Mouse (Mus musculus): ENCODE results near the gene Camk1d. TPM values are rescaled to one million over a fixed set of nuclear protein-coding genes. Genes with fewer than 3 reads are reported as not detected.

Camk1d gene
- polyA plus RNA-seq, 1 experiment from 2014 or later = 10.4 TPM

DNA sequence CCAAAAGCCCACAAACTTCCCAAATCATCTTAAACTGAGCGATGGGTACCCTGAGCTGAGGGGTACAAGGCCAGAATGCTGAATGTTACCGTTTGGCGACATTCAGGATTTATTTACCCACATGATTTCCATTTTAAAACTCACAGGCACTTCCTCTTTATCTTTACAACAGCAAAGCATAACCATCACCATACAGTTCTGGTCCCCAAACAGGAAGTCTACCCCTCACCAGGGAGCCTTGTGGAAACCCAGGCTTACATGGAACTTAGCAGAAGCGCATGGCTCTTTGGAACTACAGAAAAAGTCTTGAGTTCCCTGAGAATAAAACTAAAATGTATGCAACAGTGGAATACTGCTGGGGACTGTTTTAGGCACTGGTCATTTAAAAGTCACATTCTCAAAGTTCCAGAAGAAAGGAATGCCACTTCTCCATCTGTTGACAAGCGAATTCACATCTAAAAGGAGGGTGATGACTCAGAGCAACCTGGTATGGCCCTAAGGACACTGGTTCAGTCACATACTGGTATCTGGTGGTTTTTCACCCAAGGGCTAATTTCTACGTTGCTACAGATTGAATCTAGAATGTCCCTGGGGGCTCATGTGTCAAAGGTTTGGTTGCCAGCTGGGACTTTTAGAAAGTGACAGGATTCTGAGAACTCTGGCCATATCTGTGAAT lies 121.7 kb downstream of the Camk1d start:
- no peak overlapping the region for H3K27ac ChIP-seq (replicated peaks)
- H3K9me3 ChIP-seq (replicated peaks) = no peaks in the 10 kb centered on the region
- H3K4me2 ChIP-seq (replicated peaks) = no peak overlapping the region
- 71% methylated on average over 6 of the region's 6 CpGs for WGBS
- H3K36me3 ChIP-seq = no peaks in the 10 kb centered on the region
- no peak overlapping the region for H3K4me3 ChIP-seq (replicated peaks)
- H3K9ac ChIP-seq = no peak overlapping the region
- H3K27me3 ChIP-seq = no peaks in the 10 kb centered on the region
- no peak for ATAC-seq (ENCODE audit: insufficient number of reproducible peaks, low FRiP score, low TSS enrichment, low read depth)
- peaks cover 10% of the 10 kb centered on the region; the same call in 1 of the 2 replicates for H3K4me1 ChIP-seq

DNA sequence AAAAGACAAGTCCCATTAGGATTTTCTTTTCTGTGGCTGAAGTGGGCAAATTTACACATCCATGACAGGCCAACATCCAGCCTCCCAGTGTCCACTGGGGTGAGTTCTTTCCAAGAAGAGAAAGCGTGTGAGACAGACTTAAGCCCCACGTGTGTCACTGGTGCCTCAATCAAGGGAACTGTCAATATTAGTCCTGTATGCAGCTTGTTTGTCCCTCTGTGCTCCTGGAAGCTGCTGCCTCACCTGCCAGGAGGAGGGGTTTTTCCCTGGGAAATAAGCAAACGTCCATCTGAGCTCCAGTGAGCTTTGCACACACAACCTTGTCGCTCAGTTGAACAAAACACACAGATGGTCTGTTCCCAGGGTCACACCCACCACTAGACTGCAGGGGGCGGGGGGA lies 124.2 kb downstream of the Camk1d start:
- H3K4me2 ChIP-seq (replicated peaks) = no peak overlapping the region
- WGBS = 65% methylated on average over 5 of the region's 5 CpGs
- H3K27me3 ChIP-seq = no peaks in the 10 kb centered on the region
- ATAC-seq (ENCODE audit: insufficient number of reproducible peaks, low FRiP score, low TSS enrichment, low read depth) = no peak
- no peaks in the 10 kb centered on the region for H3K4me1 ChIP-seq
- no peak overlapping the region for H3K9ac ChIP-seq
- no peaks in the 10 kb centered on the region for H3K36me3 ChIP-seq
- H3K9me3 ChIP-seq (replicated peaks) = no peaks in the 10 kb centered on the region
- no peak overlapping the region for H3K4me3 ChIP-seq (replicated peaks)
- no peak overlapping the region for H3K27ac ChIP-seq (replicated peaks)

DNA sequence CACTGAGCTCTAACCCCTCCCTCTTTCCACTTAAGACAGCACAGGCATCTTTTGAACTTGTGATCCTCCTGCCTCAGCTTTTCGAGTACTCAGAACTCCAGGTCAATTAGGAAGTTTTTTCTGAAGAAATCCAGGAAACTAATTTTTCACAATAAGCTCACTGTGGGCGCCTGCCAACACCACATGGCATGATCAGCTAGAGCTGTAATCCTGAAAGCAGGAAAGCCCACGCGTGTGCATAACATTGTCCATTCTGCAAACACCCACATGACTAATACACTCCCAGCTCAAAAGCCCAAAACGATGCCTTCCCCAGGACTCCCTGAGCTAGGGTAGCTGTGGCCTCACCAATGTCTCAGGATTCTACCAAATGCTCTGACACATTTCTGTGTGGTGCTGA lies 125.2 kb downstream of the Camk1d start:
- H3K4me2 ChIP-seq (replicated peaks) = no peak overlapping the region
- H3K4me3 ChIP-seq (replicated peaks) = no peak overlapping the region
- H3K4me1 ChIP-seq = no peaks in the 10 kb centered on the region
- no peak for ATAC-seq (ENCODE audit: insufficient number of reproducible peaks, low FRiP score, low TSS enrichment, low read depth)
- H3K27ac ChIP-seq (replicated peaks) = no peak overlapping the region
- no peaks in the 10 kb centered on the region for H3K36me3 ChIP-seq
- 77% methylated on average over 5 of the region's 5 CpGs for whole genome bisulfite sequencing
- H3K9me3 ChIP-seq (replicated peaks) = no peaks in the 10 kb centered on the region
- no peaks in the 10 kb centered on the region for H3K27me3 ChIP-seq
- no peak overlapping the region for H3K9ac ChIP-seq

DNA sequence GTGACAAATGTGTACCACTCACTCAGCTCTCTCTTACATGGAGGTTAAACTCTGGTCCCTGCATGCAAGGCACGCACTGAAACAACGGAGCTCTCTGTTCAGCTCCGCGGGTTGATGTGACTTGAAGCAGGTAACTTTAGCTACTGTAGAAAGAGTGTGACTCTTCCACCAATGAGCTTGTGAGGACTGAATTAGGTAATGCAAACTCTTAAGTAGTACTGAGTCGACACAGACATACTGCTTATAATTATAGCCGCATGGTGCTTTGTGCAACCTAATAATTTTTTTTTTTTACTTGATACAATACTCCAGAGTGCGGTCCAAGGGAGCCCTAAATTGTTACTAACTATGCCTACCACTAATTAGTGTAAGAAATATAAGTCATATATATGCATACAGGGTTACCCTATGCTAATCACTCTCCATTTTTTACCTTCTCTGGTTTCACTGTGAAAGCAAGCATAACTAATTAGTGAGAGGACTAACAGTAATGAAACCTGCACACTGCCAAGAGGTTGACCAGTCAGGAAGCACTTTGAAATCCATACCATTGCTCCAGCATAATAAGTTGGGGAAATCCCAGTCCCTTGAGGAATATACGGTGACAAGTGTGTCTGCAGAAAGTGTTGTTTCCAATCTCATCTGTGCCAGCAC lies 125.9 kb downstream of the Camk1d start:
- H3K4me2 ChIP-seq (replicated peaks) = no peak overlapping the region
- 61% methylated on average over 8 of the region's 8 CpGs for WGBS
- no peaks in the 10 kb centered on the region for H3K36me3 ChIP-seq
- no peaks in the 10 kb centered on the region for H3K27me3 ChIP-seq
- peak; percentile 68; the same call in 1 of the 2 replicates for ATAC-seq (ENCODE audit: insufficient number of reproducible peaks, low FRiP score, low TSS enrichment, low read depth)
- no peaks in the 10 kb centered on the region for H3K4me1 ChIP-seq
- H3K9me3 ChIP-seq (replicated peaks) = no peaks in the 10 kb centered on the region
- H3K4me3 ChIP-seq (replicated peaks) = no peak overlapping the region
- H3K27ac ChIP-seq (replicated peaks) = no peak overlapping the region
- no peak overlapping the region for H3K9ac ChIP-seq

DNA sequence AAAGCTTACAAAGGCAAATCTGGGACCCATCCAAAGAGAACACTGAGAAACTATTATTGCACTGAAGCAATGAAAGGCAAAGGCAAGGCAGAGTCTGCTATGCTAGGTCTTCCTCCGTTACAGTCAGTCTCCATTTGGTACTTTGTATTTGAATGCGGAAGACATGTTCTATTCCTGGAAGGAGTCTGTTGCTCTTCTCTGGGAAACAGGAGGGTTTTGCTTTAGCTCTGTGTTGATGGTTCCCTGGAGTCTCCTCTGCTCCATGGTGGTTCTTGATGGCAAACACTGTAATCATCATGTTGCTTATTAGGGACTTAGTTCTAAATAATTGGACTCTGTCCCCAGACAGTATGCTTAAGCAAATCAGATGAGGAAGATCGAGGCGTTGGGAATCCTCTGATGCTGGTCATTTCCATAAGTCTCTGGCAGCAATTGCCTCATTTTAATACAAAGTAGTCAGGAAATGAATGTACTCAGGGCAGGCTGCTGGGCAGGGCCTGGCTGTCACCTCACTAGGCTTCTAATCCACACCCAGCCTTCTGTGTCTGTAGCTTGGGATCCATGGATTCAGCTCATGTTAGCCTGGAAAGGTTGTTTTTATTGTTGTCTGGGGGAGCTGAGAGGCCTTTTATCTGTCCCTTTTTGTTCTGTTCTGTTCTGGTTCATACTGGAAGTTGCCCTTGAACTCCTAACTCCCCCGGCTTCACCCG lies 129.8 kb downstream of the Camk1d start:
- no peaks in the 10 kb centered on the region for H3K27me3 ChIP-seq
- no peak overlapping the region for H3K4me2 ChIP-seq (replicated peaks)
- no peak for ATAC-seq (ENCODE audit: insufficient number of reproducible peaks, low FRiP score, low TSS enrichment, low read depth)
- H3K36me3 ChIP-seq = no peaks in the 10 kb centered on the region
- no peak overlapping the region for H3K27ac ChIP-seq (replicated peaks)
- H3K9me3 ChIP-seq (replicated peaks) = no peaks in the 10 kb centered on the region
- no peak overlapping the region for H3K4me3 ChIP-seq (replicated peaks)
- WGBS = 73% methylated on average over 6 of the region's 6 CpGs
- no peaks in the 10 kb centered on the region for H3K4me1 ChIP-seq
- H3K9ac ChIP-seq = no peak overlapping the region

DNA sequence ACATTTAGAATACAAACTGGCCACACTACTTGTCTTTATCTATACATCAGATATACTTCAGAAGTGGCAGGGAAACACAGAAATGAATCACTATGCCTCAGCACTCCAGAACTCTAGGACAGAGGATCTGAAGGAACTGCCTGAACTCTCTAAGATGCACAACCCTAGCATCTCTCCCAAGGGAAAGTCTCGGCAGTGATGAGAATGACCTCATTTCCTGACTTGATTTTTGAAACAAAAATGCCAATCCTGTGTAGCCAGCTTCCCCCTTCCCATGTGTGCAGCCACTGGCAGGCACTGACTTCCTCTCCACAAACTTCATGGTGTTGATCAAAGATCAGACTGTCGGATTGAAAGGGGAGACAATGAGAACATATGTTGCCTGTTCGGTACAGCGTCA lies 134.9 kb downstream of the Camk1d start:
- Histone ChIP-seq H3K27ac (replicated peaks) (no peak overlapping the region), H3K9me3 (replicated peaks) (no peaks in the 10 kb centered on the region), H3K27me3 (no peaks in the 10 kb centered on the region), H3K9ac (no peak overlapping the region), H3K4me1 (peaks cover 13% of the 10 kb centered on the region), H3K36me3 (no peaks in the 10 kb centered on the region), H3K4me3 (replicated peaks) (no peak overlapping the region), H3K4me2 (replicated peaks) (no peak overlapping the region)
- no peak for ATAC-seq (ENCODE audit: insufficient number of reproducible peaks, low FRiP score, low TSS enrichment, low read depth)
- WGBS = 35% methylated on average over 4 of the region's 4 CpGs

DNA sequence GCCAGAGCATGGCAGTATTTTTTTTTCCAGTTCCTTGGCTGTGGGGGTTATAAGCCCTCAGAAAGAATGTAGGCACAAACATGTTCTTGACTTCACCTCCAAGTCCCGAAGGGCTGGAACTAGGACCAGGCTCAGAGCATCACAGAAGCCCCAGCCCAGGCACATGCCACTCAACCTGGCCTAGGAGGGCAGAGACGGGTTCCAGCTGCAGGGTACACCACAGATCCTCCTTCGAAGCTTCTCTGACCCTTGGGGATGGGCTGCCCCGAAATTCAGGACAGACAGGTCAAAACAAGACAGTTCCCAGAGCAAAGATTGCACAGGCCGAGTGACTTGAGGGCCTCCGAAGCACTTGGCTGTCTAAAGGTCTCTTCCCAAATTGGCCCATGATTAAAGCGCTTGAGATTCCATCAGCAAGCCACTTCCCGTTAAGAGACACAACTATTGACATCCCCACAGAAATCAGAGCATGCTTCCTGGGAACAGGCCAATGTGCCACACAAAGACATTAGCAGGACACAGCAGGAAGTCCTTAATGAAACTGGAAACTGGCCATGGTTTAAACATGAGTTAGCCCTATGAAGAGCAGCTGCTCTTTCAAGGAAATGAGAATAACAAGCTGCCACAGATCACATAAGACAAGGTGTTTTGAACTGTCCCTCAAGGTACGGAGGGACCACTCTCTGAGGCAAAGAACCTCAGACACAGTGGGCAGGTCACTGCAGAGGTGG lies 136.8 kb downstream of the Camk1d start:
- Histone ChIP-seq H3K9ac (no peak overlapping the region), H3K4me2 (replicated peaks) (no peak overlapping the region), H3K27me3 (no peaks in the 10 kb centered on the region), H3K4me3 (replicated peaks) (no peak overlapping the region), H3K4me1 (peaks cover 13% of the 10 kb centered on the region), H3K9me3 (replicated peaks) (no peaks in the 10 kb centered on the region), H3K27ac (replicated peaks) (no peak overlapping the region), H3K36me3 (no peaks in the 10 kb centered on the region)
- no peak; the same call in 1 of the 2 replicates for ATAC-seq (ENCODE audit: insufficient number of reproducible peaks, low FRiP score, low TSS enrichment, low read depth)
- WGBS = 49% methylated on average over 9 of the region's 9 CpGs

DNA sequence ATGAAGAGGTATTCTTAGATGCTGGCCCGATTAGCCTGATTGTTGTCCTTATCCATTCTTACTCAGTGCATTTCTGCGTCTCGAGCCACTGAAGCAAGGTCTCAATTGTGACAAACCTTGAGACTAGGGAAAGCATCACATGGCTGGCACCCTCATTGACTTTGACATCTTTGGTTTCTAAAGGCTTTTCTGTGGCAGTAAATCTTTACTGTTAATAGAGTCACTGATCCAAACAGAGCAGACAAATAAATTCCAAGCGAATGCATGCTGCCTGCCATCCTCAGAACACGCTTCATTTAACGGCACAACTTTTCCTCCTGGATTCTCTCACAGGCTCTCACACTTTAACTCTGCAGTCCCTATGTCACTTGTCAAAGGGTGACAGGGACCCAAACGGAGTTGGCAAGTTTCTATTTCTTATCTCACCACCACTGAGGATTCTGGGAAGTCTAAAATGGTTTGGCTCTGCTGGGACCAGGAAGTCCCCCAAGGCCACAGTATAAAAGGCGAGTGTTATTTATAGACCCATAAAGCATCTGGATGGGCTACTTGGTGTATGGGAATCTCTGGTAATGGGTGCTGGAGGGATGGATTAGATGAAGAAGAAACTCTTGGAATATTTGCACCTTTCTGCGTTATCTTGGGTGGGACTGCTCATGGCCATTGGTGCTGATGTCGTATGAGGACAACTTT lies 141.9 kb downstream of the Camk1d start:
- no peaks in the 10 kb centered on the region for H3K9me3 ChIP-seq (replicated peaks)
- no peak for ATAC-seq (ENCODE audit: insufficient number of reproducible peaks, low FRiP score, low TSS enrichment, low read depth)
- no peak overlapping the region for H3K9ac ChIP-seq
- no peak overlapping the region for H3K4me3 ChIP-seq (replicated peaks)
- WGBS = 82% methylated on average over 10 of the region's 10 CpGs
- H3K27me3 ChIP-seq = no peaks in the 10 kb centered on the region
- no peak overlapping the region for H3K27ac ChIP-seq (replicated peaks)
- H3K4me2 ChIP-seq (replicated peaks) = no peak overlapping the region
- H3K4me1 ChIP-seq = peaks cover 3% of the 10 kb centered on the region; the same call in 1 of the 2 replicates
- H3K36me3 ChIP-seq = no peaks in the 10 kb centered on the region

DNA sequence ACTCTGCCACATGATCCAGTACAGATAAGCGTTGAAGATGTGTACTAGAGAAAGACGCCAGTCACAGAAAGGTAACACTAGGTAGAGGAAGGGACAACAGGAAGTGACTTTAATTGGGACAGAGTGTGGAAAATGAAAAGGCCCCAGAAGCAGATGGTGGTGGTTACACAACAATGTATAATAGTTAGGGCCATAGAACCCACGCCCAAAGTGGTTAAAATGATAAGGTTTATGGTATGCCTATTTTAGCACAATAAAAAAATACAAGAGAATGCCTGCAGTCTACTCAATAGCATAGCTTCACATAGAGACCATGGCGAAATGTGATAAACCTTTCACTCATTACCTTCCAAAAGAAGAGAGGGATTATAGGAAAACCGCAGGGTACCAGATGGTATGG lies 147.7 kb downstream of the Camk1d start:
- 77% methylated on average over 5 of the region's 5 CpGs for WGBS
- no peak overlapping the region for H3K4me3 ChIP-seq (replicated peaks)
- no peaks in the 10 kb centered on the region for H3K9me3 ChIP-seq (replicated peaks)
- H3K4me1 ChIP-seq = no peaks in the 10 kb centered on the region
- no peak for ATAC-seq (ENCODE audit: insufficient number of reproducible peaks, low FRiP score, low TSS enrichment, low read depth)
- H3K36me3 ChIP-seq = no peaks in the 10 kb centered on the region
- H3K27me3 ChIP-seq = no peaks in the 10 kb centered on the region
- H3K4me2 ChIP-seq (replicated peaks) = no peak overlapping the region
- no peak overlapping the region for H3K9ac ChIP-seq
- H3K27ac ChIP-seq (replicated peaks) = no peak overlapping the region

DNA sequence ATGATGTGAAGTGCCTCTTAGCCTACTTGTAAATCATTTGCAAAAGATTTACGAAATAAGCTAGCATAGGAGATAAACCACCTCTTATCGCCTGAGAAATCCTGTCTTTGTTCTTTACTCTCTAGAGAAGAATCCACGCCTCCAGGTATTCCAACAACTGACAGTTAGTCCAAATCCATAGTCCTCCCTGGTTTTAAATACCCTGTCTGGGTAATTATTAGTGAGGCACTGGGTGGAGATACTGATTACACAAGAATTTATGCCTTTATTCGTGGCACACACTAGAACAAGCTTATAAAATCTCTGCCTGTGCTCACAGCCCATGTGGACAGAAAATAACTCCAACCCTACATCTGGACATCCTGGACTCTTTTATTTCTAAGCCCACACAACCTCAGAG lies 150.6 kb downstream of the Camk1d start:
- Histone ChIP-seq H3K9me3 (replicated peaks) (no peaks in the 10 kb centered on the region), H3K27ac (replicated peaks) (no peak overlapping the region), H3K4me2 (replicated peaks) (no peak overlapping the region), H3K9ac (no peak overlapping the region), H3K27me3 (no peaks in the 10 kb centered on the region), H3K4me1 (no peaks in the 10 kb centered on the region), H3K4me3 (replicated peaks) (no peak overlapping the region), H3K36me3 (no peaks in the 10 kb centered on the region)
- no peak for ATAC-seq (ENCODE audit: insufficient number of reproducible peaks, low FRiP score, low TSS enrichment, low read depth)
- WGBS = 74% methylated on average over 4 of the region's 4 CpGs

DNA sequence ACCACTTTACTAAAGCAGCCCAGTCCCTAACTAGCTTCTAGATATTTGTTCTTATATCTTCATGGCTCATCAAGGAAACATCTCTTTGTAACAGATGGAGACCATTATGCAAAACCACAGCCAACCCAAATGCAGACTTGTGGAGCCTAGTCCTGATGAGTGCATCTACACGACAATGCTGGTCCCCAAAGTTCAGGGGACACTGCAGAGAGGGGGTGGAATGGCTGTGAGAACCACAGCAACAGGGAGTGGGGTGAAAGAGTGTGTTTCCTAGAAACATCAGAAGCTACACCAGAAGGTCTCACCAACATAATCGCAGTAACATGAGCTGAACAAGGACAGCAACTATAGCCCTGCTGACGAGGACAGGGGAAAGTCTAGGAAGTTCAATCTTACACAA lies 152.9 kb downstream of the Camk1d start:
- no peaks in the 10 kb centered on the region for H3K9me3 ChIP-seq (replicated peaks)
- H3K4me2 ChIP-seq (replicated peaks) = no peak overlapping the region
- H3K36me3 ChIP-seq = no peaks in the 10 kb centered on the region
- WGBS = 64% methylated on average over 3 of the region's 3 CpGs
- H3K4me1 ChIP-seq = no peaks in the 10 kb centered on the region
- no peaks in the 10 kb centered on the region for H3K27me3 ChIP-seq
- no peak overlapping the region for H3K4me3 ChIP-seq (replicated peaks)
- no peak overlapping the region for H3K27ac ChIP-seq (replicated peaks)
- ATAC-seq (ENCODE audit: insufficient number of reproducible peaks, low FRiP score, low TSS enrichment, low read depth) = no peak
- H3K9ac ChIP-seq = no peak overlapping the region
